Comparison of ENCODE assay signal across 21 mouse cellular contexts in the genomic region with DNA sequence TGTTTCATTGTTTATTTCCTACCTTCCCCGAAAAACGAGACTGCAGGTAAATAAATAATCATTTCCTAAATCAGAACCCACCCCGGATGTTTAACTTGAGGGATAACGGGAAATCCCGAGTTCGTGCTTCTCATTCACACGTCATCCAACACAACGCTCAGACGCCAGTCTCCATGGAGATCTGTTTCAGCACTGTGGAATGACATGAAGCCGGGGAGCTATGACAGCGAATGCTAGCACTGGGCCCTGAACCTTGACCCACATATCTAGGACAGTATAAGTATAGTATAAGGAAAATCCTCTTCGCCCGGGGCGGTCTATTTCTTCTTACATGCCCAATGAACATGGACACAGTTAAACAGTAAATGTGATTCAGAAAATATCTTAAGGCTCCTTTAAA.
A peak's percentile ranks its signal among the peaks of the same experiment; 100 is the strongest.
DNase-seq lines count a peak whose midpoint lies in the region; ATAC-seq and TF ChIP-seq lines count a peak whose summit lies in the region.
"Had no signal": no experiment of that assay in that cellular context is flagged by ENCODE, and none has a peak within 500 bp of the region (broad histone marks: within the 10 kb centered on the region; RNA-seq: fewer than 3 reads in every experiment).

No protein-coding gene starts in this region.

- no peaks in the 10 kb centered on the region for H3K9me3 ChIP-seq in liver, embryonic 12.5 days (replicated peaks)
- no peaks in the 10 kb centered on the region for H3K9me3 ChIP-seq in liver, postnatal 0 days (ENCODE audit: low read length)
- no peaks in the 10 kb centered on the region for H3K9me3 ChIP-seq in midbrain, embryonic 12.5 days
- H3K9me3 ChIP-seq: embryonic facial prominence, embryonic 13.5 days; G1E; heart, embryonic 12.5 days; hindbrain, embryonic 15.5 days; limb, embryonic 15.5 days; lung, embryonic 15.5 days had no signal

- TF ChIP-seq EP300 in liver, postnatal 0 days (IDR thresholded peaks at IDR 0.05; ENCODE audit: low read depth): no peak

- 90% methylated on average over 14 of the region's 14 CpGs for WGBS in liver, embryonic 12.5 days (ENCODE audit: insufficient replicate concordance)
- WGBS in liver, postnatal 0 days (ENCODE audit: insufficient replicate concordance): 91% methylated on average over 14 of the region's 14 CpGs
- 68% methylated on average over 14 of the region's 14 CpGs for WGBS in midbrain, embryonic 12.5 days

- H3K27ac ChIP-seq in liver, embryonic 12.5 days: peak overlapping the region; percentile 90; the same call in 1 of the 2 replicates
- no peak overlapping the region for H3K27ac ChIP-seq in liver, postnatal 0 days (ENCODE audit: low read depth)
- no peak overlapping the region for H3K27ac ChIP-seq in midbrain, embryonic 12.5 days (replicated peaks)
- H3K27ac ChIP-seq: embryonic facial prominence, embryonic 13.5 days; hindbrain, embryonic 15.5 days; kidney, postnatal 0 days; limb, embryonic 15.5 days; lung, embryonic 15.5 days had no signal

- peak; percentile 30 for DNase-seq in embryo, embryonic 10.5 days (ENCODE audit: low spot score)
- no peak for DNase-seq in embryo, embryonic 10 days (ENCODE audit: low spot score)
- DNase-seq in liver, postnatal 0 days: no peak
- peak; percentile 53 for DNase-seq in adrenal gland, adult 8-10 months
- no peak for DNase-seq in cerebellum, postnatal 10 days
- DNase-seq in cerebellum, postnatal 14 days: no peak
- DNase-seq: cerebellum, adult 8-10 months; heart, postnatal 14 days; kidney, adult 11 months; layer of hippocampus, postnatal 36 days; thymus, postnatal 25 days had no signal

- TF ChIP-seq CTCF in liver, postnatal 0 days (IDR thresholded peaks at IDR 0.05; ENCODE audit: low read depth): no peak

- H3K9ac ChIP-seq in liver, embryonic 12.5 days: no peak overlapping the region
- no peak overlapping the region for H3K9ac ChIP-seq in liver, postnatal 0 days (replicated peaks)
- H3K9ac ChIP-seq in midbrain, embryonic 12.5 days (replicated peaks): no peak overlapping the region
- H3K9ac ChIP-seq: embryonic facial prominence, embryonic 13.5 days; heart, embryonic 12.5 days; hindbrain, embryonic 15.5 days; limb, embryonic 15.5 days; lung, embryonic 15.5 days had no signal

- H3K27me3 ChIP-seq in liver, embryonic 12.5 days (replicated peaks): no peaks in the 10 kb centered on the region
- no peaks in the 10 kb centered on the region for H3K27me3 ChIP-seq in liver, postnatal 0 days (ENCODE audit: insufficient read depth, low read length)
- no peaks in the 10 kb centered on the region for H3K27me3 ChIP-seq in midbrain, embryonic 12.5 days
- H3K27me3 ChIP-seq: embryonic facial prominence, embryonic 13.5 days; heart, embryonic 12.5 days; hindbrain, embryonic 15.5 days; limb, embryonic 15.5 days; lung, embryonic 15.5 days had no signal

- H3K4me1 ChIP-seq in liver, embryonic 12.5 days: peaks cover 44% of the 10 kb centered on the region
- peaks cover 14% of the 10 kb centered on the region for H3K4me1 ChIP-seq in liver, postnatal 0 days (ENCODE audit: insufficient read depth)
- no peaks in the 10 kb centered on the region for H3K4me1 ChIP-seq in midbrain, embryonic 12.5 days

- H3K4me3 ChIP-seq in liver, embryonic 12.5 days: no peak overlapping the region
- H3K4me3 ChIP-seq in liver, postnatal 0 days (ENCODE audit: low read depth, low read length): no peak overlapping the region
- H3K4me3 ChIP-seq in midbrain, embryonic 12.5 days: no peak overlapping the region
- H3K4me3 ChIP-seq: embryonic facial prominence, embryonic 13.5 days; heart, embryonic 12.5 days; hindbrain, embryonic 15.5 days; limb, embryonic 15.5 days; lung, embryonic 15.5 days had no signal

- no peak overlapping the region for H3K4me2 ChIP-seq in liver, embryonic 12.5 days
- H3K4me2 ChIP-seq in liver, postnatal 0 days (ENCODE audit: low read depth, low read length): no peak overlapping the region
- no peak overlapping the region for H3K4me2 ChIP-seq in midbrain, embryonic 12.5 days (replicated peaks)
- H3K4me2 ChIP-seq: embryonic facial prominence, embryonic 13.5 days; hindbrain, embryonic 15.5 days; limb, embryonic 15.5 days; lung, embryonic 15.5 days had no signal

- peaks cover 51% of the 10 kb centered on the region for H3K36me3 ChIP-seq in liver, embryonic 12.5 days
- H3K36me3 ChIP-seq in liver, postnatal 0 days (replicated peaks; ENCODE audit: insufficient read depth, low read length): peaks cover 35% of the 10 kb centered on the region
- peaks cover 35% of the 10 kb centered on the region for H3K36me3 ChIP-seq in midbrain, embryonic 12.5 days

- ATAC-seq in liver, embryonic 12.5 days: no peak
- no peak for ATAC-seq in liver, postnatal 0 days
- peak; percentile 69; the same call in 1 of the 2 replicates for ATAC-seq in midbrain, embryonic 12.5 days (ENCODE audit: low FRiP score, low read depth)
- ATAC-seq: forebrain, embryonic 14.5 days had no signal

Comparison
In these comparisons a context has a peak if more than half of its experiments do, and no peak if none do; other contexts are left out.
1. DNase-seq: peak in embryo, embryonic 10.5 days (single experiment) and adrenal gland, adult 8-10 months (single experiment); none in embryo, embryonic 10 days (single experiment), liver, postnatal 0 days (single experiment), cerebellum, postnatal 10 days (0 of 2) and cerebellum, postnatal 14 days (0 of 2).